Mouse (Mus musculus) ES-E14 (cell line): ENCODE measurements around the gene Ncoa5.

Experiments
- CHD2 ChIP-seq: IDR thresholded peaks from 2 replicates; pipeline ENCODE4 v1.6.1; 2014; ENCODE audit warnings: mild to moderate bottlenecking, low read depth, low read length, inconsistent platforms
- HCFC1 ChIP-seq: IDR thresholded peaks from 2 replicates; pipeline ENCODE4 v1.6.1; 2012; ENCODE audit warnings: low read length, inconsistent platforms, borderline replicate concordance; ENCODE audit not compliant: insufficient read depth
- ZC3H11A ChIP-seq: IDR thresholded peaks from 2 replicates; pipeline ENCODE4 v1.6.1; 2012; ENCODE audit warnings: low read depth, mild to moderate bottlenecking, inconsistent platforms, low read length, borderline replicate concordance
- ZNF384 ChIP-seq: IDR thresholded peaks from 2 replicates; pipeline ENCODE4 v1.6.1; 2012; ENCODE audit warnings: low read depth, low read length, inconsistent platforms

DNA sequence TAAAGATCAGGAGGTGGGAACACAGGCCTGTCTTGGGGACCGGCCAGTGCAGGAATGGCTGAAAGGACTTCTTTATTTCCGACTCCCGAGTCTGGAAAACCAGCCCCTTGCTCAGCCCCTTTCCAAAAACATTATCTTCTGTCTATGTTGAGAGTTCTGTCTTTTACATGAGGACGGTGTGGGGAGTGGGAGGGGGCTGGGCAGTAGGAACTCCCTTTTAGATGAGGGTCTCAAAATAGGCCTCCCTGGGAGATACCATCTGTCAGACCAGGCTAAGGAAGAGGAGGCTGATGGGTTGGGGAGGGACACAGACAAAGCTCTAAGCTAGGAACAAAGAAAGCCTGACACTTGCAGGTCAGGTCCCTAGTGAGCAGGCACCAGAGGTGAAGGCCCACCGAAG is 14.4 kb upstream of the Ncoa5 start:
- TF ChIP-seq ZC3H11A (no peak), ZNF384 (no peak), CHD2 (no peak), HCFC1 (no peak)
